Mouse (Mus musculus) inflammation-experienced regulatory T-cells, adult 6 months (primary cell): Measurements from ENCODE around the gene Gpr171. TPM values are rescaled to one million over a fixed set of nuclear protein-coding genes. Genes with fewer than 3 reads are reported as not detected.
"Not testable (repeated sequence)": the region's sequence is repeated elsewhere in the genome, so short reads cannot be mapped to it uniquely, and the experiment has no call there.

Source experiments
- ATAC-seq: one replicate; pipeline ENCODE4 v1.8.0; 2017
- polyA plus RNA-seq, 3 experiments: library from polyadenylated mRNA; unstranded; fragments of 100-300 nt; shearing (Covaris generic); gene quantifications; one replicate each; pipeline ENCODE4 v1.2.1; 2017

Gpr171 gene
- polyA plus RNA-seq, 3 experiments from 2014 or later, result 45.7 to 91.9 (median 55.6) TPM

DNA sequence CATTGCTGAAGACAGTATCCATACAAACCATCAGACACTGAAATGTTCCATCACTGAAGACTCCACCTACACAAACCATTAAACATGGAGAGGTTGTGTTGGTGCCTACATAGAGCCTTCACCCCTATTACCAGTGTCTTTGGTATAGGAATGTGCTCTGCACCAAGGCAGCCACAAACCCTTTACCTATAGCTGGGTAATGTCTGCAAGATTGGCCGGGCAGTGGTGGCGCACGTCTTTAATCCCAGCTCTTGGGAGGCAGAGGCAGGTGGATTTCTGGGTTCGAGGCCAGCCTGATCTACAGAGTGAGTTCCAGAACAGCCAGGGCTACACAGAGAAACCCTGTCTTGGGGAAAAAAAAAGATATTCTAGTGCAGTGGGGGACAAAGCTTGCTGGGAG lies 11.7 kb upstream of the Gpr171 start:
- ATAC-seq, result not testable (repeated sequence)

DNA sequence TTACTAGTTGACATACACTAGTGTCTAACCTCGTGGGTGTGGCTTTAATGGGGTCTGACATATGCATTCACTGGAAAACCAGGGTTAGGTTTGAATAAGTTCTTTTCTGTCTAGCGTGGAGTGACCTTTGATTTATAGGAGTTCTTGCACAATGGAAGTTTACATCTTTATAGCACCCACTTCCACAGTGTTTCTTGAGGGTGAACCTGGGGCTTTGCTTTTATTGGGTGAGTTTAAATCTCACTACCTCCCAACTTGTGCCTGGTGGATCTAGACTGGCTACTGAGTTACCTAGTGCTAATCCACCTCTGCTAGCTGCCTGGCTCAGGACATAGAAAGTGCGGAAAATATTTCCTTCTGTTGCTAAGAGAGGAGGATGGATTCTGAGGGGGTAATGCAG lies 10.3 kb upstream of the Gpr171 start:
- no peak for ATAC-seq

DNA sequence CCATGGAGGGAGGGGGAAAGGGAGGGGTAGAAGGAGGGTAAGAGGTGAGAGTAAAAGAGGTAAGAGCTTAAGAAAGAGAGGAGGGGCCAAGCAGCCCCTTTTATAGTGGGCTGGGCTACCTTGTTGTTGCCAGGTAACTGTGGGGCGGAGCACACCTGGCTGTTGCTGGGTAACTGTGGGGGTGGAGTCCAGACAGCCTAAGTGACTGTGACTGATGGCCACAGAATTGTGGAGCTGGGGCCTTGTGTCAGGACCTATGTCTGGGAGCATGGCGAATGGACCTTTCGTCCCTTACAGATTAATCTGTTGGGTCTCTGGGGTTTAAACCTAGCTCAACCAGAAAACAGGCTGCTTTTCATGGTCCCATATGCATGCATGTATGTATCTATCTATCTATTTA lies 8.2 kb upstream of the Gpr171 start:
- ATAC-seq, result not testable (repeated sequence)

DNA sequence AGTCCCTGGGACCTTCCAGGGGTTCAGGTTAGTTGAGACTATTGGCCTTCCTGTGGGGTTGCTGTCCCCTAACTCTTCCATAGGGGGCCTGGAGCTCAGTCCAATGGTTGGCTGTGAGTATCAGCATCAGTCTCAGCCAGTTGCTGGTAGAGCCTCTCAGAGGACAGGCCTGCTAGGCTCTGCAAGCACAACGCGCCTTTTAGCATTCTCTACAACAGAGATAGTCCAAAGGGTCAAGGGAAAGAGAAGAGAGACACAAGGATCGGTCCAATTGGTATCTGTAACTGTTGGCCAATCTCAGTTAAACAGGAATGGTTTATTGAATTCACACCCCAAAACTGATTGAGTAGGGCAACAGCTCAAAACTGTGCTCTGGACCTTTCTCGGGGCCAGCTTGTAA lies 5.8 kb upstream of the Gpr171 start:
- ATAC-seq, result no peak

DNA sequence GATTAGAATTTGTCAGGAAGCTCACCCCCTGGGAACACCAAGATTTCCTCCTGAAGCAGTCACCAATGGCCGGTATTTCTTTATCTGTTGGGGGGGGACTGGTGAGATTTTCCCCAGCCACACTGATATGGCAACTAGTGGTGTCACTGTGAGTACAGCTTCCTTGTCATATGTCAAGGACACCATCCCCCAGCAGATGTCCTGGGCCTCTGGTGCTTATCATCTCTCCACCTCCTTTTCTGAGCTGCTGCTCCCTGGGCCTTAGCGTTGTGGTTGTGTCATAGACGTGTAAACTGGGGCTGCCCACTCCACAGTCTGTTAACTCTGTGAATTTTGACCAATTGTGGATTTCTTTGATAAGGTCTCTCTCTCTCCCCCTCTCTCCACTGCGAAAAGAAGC lies 2.8 kb upstream of the Gpr171 start:
- ATAC-seq, result no peak

DNA sequence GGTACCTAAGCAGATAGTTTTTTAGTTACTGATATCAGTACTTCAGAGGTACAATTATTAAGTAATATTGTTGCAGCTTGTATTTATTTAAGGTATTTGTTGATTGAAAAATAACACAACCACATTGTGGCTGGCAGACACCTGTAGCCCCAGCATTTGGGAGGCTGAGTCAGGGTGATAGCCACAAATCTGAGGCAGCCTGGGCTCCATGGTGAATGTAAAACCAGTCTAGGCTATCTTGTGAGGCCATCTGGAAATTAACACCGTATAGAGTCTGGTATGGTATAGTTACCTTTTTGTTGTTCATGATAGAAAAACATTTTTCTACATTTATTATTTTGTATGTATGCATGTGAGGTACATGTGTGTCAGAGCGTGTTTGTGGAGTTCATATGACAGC lies 525 bp upstream of the Gpr171 start:
- no peak for ATAC-seq

DNA sequence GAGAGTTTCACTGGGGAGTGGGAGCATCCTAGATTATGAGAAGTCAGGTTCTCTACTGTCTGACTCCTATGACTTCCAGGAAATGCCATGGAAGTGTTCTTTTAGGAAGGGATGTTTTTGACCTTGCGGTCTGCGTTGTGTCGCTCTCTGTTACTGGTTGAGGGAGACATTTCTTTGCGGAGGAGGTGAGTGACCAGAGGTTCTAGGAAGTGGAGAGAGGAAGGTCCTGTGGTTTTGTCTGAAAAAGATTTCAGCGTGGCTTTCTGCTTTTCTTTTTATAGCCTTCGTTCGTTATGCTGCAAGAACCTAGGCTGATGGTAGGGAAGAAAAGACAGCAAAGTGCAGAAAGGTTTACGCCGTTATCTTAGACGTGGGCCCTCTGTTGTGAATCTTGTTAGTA lies 3.1 kb downstream of the Gpr171 start:
- no peak for ATAC-seq

DNA sequence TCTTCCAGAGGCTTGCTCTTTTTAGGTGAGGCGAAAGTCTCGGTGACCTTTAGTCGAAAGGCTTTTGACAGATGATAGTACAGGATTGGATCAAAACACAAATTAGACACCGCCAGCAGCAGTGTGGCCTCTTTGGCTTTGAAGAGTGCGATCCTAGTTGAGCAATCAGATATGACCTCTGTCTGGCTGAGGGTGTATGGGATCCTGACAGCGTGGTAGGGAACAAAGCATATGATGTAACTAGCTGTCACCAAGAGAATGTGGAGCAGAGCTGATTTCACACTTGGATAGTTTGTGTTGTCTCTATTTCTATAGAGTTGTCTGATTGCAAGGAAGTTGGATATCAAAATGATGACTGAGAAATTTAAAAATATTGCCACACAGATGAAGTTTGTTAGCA lies 4.2 kb downstream of the Gpr171 start:
- no peak for ATAC-seq

DNA sequence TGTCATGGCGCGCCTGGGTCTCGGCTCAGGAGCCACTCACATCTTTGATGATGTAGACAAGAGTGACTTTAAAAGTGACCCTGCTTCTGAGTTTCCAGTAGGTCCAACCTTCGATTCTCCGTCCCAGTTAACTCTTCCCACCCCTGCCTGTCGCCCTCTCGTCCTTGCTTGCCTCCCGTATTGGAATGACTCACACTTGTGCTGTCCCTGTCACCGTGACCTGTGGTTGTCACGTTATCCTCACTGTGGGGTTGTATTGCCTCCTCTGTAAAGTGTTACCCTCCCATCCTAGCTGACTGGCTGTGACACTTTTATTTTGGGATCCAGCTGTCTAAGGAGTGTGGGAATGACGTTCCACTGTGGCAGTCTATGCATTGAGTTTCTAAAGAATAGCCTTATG lies 8.9 kb downstream of the Gpr171 start:
- no peak for ATAC-seq

DNA sequence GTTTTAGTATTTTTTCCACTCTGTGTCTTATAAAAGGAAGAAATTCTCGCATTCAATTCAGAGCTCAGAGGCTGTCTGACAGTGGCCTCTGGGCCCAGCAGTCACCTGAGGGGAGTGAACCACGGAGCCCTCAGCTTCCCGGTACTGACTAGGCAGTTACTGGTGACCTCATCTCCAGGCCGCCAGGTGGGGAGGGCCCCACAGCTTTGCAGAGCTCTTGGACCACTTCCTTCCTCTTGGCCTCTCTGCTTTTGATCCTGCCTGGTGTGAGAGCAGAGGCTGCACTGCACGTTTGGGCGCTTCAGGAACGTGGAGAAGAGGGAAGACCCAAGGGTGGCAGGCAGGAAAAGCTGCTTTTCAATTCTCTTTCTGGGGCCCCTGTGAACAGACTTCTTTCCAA lies 20.7 kb downstream of the Gpr171 start:
- ATAC-seq, result peak; percentile 87

DNA sequence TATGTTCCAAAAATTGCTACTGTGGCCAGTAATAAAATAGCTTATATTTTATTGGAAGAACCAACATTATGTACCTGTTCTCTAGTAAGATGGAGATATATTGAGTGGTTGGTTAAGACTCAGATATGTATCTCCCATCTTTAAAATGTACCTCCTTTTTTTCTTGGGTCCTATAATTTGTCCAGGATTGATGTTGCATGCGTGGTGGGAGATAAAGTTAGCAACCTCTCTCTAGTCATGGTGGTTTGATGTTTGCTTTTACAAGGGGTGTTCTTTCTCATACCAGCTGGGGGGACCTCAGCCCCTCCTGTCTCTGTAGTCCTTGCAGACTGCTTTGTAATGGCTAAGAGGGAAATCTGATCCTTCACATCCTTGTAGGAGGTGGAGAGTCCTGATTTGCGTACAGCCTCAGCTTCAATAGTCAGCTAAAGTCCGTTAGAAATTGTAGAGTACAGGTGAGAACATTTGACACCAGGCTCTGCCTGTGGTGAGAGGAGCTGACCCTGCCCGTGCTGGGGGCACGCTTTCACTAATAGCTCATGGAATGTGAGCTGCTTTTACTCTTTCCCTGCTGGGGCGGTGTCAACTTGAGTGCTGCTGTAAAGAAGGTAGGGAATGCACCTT lies 21.2 kb downstream of the Gpr171 start:
- ATAC-seq, result no peak

DNA sequence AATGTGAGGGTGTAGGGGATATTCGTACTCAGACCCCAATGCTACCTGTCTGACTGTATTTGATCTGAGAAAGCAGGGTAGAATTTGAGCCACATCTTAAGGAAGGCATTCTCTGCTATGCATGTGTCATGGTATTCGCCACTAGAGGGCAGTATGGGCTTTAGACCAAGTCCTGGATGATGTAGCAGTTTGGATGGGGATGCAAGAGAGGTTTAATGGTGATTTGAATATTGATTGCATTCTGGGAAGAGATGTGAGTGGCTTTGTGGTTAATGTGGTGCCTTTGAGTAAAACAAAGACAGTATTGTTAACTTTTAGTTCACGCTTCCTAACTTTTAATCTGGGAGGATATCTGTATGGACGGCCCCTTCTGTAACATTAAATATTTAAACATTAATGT lies 22.3 kb downstream of the Gpr171 start:
- peak; percentile 62 for ATAC-seq

DNA sequence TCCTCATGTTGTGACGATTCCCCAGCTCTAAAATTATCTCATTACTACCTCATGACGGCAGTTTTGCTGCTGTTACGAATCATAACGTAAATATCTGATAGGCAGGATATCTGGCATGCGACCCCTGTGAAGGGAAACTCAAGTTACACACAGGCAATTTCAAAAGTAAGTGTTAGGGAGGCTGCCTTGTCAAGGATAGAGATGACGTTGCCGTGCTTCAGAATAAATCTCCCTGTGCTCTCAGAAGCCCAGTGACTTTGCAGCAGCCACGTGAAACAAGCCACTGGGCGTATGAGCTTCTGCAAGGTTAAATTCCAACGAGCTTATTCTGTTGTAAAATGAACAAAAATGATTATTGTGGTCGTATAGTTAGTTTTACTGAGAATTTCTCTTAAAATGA lies 23.0 kb downstream of the Gpr171 start:
- no peak for ATAC-seq

DNA sequence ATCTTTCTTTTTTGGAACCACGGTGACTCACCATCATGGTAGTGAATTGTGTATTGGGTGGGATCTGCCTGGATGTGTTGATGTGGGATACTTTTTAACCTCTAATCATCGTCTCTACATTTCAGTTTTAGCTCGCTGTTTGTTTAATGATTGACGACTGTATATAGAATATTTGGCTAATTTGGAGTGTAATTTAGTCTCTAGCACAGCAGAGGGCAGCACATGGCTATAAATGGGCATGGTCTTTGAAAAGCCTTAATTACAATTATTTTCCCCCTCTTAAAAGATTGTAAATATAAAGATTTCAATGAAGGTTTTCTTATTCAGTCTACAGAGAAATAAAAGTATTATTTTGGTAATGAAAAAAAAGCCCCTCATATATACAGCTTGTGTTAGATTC lies 24.3 kb downstream of the Gpr171 start:
- no peak for ATAC-seq

DNA sequence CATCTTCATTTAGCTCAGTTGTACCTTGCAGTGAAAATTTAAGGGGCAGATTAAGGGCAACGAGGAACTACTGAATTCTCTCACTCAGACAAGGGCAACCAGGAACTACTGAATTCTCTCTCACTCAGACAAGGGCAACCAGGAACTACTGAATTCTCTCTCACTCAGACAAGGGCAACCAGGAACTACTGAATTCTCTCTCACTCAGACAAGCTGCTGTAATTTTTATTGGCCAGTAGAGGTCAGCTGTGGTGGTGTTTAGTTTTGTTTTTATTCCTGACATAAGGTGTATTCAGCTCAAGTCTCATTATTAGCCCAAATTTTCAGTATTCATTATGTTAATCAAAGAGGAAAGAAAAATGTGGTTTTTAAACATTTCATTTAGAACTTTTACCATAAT lies 32.5 kb downstream of the Gpr171 start:
- ATAC-seq, result not testable (repeated sequence)

DNA sequence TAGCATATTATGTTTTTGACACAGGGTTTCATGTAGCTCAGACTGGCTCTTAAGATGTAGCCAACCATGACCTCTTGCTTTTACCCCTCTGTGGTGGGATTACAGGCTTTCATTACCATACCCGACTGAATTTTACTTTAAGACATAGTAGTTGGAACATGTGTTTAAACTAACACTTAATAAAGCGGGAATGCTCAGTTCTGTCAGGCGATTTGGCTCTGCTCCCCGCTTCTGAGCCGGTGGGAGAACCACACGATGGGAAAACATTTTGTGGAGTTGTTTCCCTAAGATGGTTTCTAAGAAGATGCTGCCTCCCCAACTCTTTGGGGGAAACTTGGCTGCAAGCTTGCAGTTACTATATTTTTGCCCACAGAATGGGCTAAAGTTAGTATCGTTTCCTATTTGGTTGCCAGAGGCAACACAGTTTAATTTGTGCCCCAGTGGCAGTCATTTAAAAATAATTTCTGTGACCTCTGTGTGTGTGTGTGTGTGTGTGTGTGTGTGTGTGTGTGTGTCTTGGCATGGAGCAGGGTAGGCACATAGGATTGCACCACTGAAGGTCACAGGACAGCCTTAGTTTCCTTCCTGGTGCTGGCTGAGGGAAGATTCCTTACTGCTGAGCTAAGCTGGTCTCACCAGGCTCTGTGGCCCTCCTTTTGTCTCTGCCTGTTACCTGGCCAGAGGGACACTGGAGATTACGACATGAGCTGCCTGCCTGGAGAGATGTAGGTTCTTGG lies 34.9 kb downstream of the Gpr171 start:
- no peak for ATAC-seq

DNA sequence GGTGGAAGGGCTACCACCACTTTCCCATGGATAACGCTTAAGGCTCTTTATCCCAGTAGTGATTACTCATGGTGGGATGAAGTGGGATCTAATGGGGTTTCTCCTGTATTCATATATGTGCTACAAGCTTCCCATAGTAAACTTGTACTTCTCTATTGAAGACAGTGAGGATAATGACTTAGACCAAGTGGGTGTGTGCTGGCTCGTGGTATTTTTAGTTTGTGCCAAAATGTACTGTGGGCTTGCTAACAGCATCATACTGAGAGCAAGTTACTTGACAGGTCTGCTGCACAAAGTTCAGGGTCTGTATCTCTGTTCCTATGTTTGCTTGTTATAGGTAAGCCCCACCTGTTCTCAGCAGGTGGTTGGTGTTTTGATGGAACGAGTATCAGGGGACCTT lies 35.7 kb downstream of the Gpr171 start:
- no peak for ATAC-seq

DNA sequence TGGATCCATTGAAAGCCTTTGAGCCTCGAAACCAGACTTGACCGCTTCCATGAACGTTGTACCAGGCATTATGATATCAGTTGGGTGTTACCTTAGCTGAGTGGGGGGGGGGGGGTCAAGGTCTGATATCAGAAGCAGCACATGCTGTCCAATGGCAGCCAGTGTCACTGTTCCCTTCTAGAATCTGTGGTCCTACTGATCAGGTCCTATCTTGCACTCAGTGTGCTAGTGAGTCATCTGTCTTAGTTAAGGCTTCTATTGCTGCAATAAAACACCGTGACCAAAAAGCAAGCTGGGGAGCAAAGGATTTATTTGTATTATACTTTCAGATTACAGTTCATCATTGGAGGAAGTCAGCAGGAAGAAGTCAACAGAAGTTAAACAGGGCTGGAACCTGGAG lies 38.2 kb downstream of the Gpr171 start:
- no peak for ATAC-seq

DNA sequence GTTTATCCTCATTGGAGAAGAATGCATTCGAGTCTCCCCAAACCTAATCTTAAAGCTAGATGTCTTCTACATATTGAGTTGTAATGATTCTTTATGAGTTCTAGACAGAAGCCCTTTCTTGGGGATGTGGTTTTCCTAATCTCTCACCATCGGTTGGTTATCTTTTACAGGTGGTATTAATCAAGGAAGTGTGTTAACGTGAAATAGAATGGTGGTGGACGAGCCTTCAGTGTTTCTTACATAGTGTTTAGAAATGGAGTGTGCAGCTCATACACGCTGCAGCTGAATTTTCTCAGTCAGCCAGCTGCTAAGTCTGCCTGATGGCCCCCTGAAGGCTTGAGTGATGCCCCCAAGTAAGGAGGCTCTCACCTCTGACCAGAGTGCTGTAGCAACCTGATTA lies 39.5 kb downstream of the Gpr171 start:
- ATAC-seq, result peak; percentile 71

DNA sequence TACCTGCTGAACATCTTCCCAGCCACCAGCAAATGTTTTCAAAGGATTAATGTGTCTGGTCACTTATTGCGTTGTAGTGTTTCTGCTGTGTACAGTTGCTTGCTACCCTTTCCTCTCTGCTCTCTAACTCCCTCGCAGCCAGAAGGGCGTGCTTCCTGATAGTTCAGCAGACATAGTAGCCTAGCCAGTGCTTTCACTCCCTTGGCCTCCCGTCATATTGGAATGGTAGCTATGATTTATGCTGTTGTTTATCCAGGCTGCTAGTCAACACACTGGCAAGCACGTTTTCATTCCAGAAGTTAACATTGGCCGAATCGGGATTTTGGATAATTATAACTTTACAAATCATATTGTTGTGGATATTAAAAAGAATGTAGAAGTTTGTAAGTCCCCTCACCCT lies 41.5 kb downstream of the Gpr171 start:
- ATAC-seq, result no peak

DNA sequence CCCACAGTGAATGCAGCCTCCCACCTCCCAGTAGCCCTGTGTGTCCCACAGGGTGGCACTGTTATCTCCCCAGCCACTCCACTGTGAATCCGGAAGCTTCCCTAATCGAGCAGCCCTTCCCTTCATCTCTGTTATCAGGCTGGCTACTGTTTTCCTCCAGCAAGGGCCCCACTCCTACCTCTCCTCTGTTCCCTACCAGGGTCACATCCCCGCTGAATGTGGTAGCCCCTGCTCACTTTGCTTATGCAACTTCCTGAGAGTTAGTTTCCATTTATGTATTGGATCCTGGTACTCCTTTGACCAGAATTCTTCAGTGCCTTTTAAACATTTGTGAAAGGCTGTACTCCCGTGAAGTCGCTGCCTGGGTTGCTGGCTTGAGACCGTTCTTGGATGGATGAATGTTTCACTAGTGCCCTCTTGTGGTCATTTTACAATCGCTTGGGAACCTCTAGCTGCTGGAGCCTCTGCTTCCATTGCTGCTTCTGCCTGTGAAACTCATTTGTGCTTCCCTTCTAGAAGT lies 42.5 kb downstream of the Gpr171 start:
- ATAC-seq, result peak; percentile 69

DNA sequence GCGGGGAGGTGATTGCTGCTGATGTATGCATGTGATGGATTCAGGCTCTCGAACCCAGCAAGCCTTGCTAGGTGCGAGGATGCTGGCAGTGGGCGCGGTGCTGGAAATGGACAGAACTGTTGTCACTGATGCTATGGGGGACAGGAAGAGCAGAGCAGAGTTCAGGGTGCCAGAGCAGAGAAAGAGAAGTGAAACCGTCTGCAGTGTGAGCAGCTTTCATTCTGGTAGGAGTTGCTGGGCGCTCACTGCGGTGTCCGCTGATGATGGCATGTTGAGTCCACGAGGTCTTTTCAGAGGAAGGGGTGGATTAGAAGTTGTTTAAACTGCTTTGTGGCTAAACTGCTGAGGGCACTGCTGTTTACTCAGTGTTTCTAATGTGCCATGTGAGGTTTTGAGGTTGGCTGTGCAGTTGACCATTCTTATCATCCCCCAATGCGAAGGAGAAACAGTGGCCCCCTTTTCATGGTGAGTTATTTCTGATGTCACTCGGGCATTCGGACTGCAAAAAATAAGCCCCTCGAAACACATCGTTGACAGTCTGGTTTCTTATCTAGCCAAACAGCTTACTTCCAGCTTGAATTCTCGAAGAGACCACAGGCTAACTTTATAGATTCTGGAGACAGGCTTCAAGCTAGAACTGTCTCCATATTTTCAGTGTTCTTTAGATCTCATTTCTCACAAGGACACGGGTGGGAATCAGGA lies 46.6 kb downstream of the Gpr171 start:
- ATAC-seq, result no peak
